Mouse (Mus musculus) thymus, adult 18-20 months (tissue): ENCODE results near the gene Elof1.

Experiments
- DNase-seq, 2 experiments: peaks; one replicate each; pipeline ENCODE4 v3.0.0; 2022; ENCODE audit warnings: mixed read lengths in 2 of 2

Elof1 gene

GRCm38 (mm10) chr9:22135644-22136390 lies 18.8 kb upstream of the Elof1 start, which contains the start of gene Acp5:
Gene Acp5 (minus strand): TSS chr9:22135711.
- no peak for DNase-seq

DNA sequence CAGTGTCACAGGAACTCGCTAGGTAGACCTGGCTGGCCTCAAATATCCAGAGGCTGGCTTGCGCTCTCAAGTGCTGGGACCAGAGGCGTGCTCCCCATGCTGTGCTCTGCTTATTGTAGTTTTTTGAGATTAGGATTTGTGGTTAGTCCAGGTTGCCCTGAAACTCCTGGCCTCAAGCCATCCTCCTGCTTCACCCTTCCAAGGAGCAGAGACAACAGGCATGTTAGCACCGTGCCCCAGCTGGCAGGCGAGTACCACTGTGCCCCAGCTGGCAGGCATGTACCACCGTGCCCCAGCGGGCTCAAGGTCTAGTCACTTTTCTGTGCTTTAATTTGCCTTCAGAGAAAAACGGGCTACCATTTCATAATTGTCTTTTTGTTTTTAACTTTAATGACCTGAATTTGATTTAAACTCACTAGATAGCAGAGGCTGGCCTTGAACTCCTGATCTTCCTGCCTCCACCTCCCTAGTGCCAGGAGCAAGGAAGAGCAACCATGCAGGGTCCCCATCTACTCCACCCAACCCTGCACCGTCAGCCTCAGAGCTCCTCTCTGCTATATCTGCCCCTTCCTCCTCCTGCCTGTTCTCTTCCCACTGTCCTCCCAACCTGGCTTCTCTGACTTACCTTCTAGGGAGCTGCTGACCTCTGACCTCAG lies 18.1 kb upstream of the Elof1 start:
- no peak for DNase-seq

DNA sequence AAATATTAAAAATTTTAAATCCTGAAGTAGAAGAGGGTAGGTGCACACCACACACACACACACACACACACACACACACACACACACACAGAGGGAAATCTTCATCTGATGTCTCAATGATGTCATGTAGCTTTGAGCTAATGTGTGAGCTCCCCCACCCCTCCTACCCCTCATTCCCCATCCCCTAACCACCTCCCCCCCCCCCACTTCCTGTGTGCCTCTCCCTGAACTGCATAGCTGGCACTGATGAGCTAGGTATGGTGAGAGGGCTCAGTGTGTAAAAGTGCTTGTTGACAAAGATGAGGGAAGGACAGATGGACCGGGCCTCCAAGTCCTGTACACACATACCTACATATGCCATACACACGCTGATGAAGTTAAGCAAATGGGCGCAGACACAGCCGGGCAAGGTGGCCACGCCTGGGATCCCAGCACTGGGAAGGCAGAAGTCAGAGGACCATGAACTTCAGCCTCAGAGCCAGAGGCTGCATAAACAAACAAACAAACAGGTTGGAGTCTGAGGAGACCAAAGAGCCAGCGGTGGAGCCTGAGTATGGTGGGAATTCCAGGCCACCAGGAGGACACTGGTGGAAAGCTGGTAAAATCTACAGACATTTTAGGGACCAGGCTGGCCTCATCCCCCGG lies 17.4 kb upstream of the Elof1 start:
- no peak for DNase-seq

DNA sequence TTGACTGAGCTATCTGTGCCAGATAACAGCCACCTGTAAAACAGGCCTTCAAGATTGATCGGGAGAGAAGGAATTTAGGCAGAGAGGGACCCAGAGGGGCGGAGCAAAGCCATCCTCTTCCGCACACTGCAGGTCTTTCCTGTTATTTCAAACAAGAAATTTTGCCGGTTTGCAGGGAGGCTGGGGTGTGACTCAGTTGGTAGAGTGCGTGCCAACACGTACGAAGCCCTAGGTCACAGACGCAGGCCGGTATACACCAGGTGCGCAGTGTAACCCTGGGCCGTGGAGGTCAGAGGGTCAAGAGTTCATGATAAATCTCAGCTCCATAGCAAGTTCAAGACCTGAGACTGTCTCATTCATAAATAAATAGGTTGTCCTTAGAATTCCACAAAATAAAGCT lies 15.2 kb upstream of the Elof1 start:
- DNase-seq, result no peak

DNA sequence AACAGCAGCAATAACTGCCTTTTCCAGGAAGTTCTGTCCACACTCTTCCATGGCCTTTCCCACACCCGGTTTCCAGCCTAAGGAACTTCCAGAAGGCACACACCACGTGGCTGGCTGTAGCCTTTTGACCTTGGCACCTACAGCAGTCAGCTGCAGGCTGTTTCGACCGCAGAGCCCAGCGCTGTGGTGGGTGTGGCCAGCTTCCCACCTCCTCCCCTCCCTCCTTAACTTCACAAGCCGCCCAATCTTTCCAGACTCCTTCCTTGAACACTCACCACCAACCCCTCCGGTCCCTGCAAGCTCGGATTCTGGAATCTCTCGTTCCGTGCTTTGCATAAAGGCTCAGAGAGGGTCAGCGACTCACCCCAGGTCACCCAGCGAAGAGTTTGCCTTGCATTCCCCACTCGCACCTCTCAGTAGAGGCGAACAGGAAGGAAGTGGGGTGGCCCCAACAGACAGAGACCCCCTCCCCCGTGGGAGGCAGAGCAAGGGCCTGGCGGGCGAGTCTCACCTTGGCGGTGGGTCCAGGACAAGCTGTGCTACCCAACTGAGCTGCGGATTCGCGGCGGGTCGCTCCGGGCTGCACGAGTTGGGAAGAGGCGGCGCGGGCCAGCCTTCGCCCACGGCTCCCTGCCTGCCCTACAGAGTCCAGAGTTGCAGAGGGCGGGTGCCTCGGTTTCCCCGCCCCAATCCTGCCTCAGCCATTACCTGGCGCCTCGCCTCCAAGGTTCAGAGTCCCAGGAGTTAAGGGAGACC lies 14.4 kb upstream of the Elof1 start:
- DNase-seq, result peak; percentile 78 to 85

- DNase-seq, result no peak
Measured at GRCm38 (mm10) chr9:22125246-22126027, 8.5 kb upstream of the Elof1 start.

- no peak for DNase-seq
Measured at GRCm38 (mm10) chr9:22124169-22124568, 7.2 kb upstream of the Elof1 start.

GRCm38 (mm10) chr9:22123069-22123609 lies 6.2 kb upstream of the Elof1 start:
- no peak for DNase-seq

DNA sequence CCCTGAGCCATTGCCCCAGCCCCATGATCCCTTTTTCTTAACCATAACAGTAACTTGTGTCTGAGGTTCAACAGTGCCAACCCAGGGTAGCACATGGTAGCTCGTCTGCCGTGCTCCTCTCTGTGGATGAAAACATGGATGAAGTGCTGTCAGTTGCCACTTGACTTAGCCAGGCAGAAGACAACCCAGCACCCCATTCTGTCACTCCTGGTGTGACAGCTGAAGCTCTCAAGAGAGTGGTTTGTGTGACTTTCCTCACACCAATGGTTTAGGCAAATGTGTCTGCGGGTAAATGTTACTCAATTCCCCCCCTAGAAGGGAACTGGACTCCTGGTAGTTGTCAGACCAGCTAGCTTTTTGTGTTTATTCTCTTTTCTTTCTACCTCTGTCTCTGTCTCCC lies 5.0 kb upstream of the Elof1 start:
- no peak for DNase-seq

DNA sequence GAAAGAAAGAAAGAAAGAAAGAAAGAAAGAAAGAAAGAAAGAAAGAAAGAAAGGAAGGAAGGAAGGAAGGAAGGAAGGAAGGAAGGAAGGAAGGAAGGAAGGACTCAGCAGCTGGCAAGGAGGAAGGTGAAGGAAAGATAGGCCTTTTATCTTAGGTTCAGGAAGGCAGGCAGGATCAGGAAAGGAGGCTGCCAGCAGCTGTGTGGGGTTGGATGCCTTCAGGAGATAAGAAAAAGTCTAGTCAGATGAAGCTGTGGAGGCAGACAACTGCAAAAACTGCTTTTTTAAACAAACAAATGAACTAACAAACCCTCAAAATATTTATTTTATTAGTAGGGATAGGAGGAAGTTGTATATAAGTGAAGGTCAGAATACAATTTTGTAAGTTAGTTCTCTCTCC lies 4.6 kb upstream of the Elof1 start:
- no peak for DNase-seq

- no peak for DNase-seq
Measured at GRCm38 (mm10) chr9:22119543-22119942, 2.6 kb upstream of the Elof1 start.

DNA sequence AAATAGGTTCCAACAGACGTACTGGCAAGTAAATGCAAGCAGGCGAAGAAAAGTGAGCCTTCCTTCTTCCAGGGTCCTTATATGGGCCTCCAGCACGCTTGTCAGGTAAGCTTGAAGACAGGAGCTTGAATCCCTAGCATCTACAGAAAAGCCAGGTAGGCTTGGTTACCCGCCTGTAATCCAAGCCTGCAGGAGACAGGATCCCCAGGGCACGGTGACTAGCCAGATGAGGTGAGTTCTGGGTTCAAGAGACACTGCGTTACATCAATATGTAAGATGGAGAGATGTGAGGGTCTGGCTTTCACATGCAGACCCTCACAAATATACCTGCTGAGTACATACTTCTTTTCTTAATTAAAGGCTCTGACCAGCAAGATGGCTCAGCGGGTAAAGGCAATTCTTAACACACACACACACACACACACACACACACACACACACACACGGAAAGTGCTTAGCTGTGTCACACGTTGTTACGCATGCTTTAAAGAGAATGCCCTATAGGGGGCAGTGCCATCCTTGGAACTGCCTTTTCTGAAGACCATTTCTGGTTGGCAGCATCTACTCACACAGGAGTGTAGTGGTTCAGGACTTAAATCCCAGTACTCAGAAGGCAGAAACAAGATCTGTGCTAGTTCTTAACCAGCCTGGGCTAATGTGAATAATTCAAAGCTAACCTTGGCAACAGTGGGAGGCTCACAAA lies 933 bp upstream of the Elof1 start:
- DNase-seq, result peak in 1 of 2 experiments; percentile 41

GRCm38 (mm10) chr9:22116086-22116485 lies 886 bp downstream of the Elof1 start:
- DNase-seq, result no peak

DNA sequence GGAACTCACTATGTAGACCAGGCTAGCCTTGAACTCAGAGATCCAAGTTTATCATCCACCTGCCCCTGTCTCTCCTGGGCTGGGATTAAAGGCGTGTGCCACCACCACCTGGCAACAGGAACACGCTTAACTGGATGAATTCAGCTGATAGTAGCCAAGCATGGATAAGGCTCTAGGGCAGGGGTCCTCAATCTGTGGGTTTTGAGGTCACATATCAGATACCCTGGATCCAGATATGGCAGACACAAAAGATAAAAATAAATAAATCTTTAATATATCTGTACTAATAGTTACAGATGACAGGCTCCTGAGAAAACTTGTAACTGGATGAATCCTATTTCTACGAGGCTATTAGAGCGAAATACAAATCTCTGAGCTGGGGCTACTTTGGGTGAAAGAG lies 1.3 kb downstream of the Elof1 start:
- DNase-seq, result no peak

- DNase-seq, result no peak
Measured at GRCm38 (mm10) chr9:22108194-22108593, 8.8 kb downstream of the Elof1 start.

DNA sequence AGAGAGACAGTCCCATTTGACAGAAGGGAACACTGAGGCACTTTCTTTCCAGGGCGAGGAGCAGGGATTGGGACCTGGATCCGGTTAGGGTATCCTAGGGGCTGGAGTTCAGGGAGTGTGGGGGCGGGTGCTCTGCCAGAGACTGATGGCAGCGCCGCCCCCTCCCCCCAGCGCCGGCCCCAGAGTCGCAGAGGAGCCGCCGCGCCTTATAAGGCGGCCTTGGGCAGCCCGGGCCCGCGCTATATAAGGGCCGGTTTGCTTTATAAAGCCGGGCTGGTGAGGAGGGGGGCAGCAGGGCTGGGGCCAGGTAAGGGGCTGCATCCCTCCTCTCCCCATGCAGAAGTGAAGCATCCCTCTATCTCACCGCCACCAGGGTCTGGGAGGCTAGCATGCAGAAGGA lies 17.1 kb downstream of the Elof1 start:
- DNase-seq, result no peak

DNA sequence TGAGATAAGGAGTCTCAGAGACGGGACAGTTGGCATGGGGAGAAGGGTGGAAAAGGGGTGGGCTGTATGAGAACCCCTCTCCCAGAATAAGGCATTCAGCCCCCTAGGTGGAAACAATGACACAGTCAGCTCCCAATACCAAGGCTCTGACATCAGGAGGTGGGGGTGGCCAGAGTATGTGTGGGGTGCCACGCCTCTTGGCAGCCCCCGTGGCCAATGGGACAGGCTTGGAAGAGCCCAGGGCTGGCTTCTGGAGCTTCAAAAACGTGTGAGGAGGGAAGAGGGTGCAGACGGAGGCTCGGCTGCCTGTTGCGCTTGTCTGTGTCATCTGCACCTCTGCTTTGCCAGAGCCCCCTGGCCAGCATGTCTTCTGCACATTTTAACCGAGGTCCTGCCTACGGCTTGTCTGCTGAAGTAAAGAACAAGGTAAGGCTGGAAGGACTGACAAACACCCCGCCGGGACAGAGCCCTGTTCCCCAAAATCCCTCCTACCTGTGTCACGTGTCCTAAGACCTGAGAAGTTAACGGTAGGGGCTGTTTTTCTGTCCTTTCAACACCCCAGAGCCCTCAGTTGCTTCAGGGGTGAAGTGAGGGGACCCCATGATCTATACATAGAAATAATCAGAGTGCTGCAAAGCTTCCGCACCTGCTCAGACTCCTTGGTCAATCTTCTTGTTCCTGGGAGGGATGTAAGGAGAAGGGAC lies 17.8 kb downstream of the Elof1 start, which contains the start of gene Cnn1:
TSS of gene Cnn1 (plus strand) at position 224 of the 704 bp plus-strand sequence.
- DNase-seq, result no peak

GRCm38 (mm10) chr9:22095854-22096307 lies 21.1 kb downstream of the Elof1 start:
- DNase-seq, result peak; percentile 56 to 63

DNA sequence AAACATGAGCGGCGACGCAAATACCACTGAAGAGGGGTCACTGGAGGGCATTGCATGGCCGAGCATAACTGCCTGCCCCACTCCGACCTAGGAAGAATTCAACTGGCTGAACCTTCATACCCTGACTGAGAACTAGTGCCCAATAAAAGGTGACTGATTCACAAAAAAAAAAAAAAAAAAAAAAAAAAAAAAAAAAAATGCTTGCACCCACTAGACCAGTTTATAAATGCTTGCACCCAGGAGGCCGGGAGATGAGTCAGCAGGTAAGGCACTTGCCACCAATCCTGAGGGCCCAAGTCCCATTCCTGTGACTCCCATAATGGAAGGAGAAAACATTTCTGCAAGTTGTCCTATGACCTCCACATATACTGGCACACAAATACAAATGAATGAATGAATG lies 24.2 kb downstream of the Elof1 start:
- no peak for DNase-seq

GRCm38 (mm10) chr9:22089986-22090385 lies 27.0 kb downstream of the Elof1 start:
- no peak for DNase-seq

- DNase-seq, result no peak
Measured at GRCm38 (mm10) chr9:22089281-22089680, 27.7 kb downstream of the Elof1 start.
